Mouse (Mus musculus) midbrain, embryonic 11.5 days (tissue): ENCODE results near the gene Tnfrsf18. TPM values are rescaled to one million over a fixed set of nuclear protein-coding genes. Genes with fewer than 3 reads are reported as not detected.

ENCODE experiments used
- ATAC-seq: fragments of 200-750 bp; cut with Nextera tagmentation; 2 replicates; pipeline ENCODE4 v1.8.0; 2017; ENCODE audit warnings: moderate TSS enrichment, moderate library complexity; ENCODE audit not compliant: low FRiP score
- DNase-seq: peaks from one replicate; pipeline ENCODE4 v3.0.0; 2015; ENCODE audit warnings: low spot score; ENCODE audit errors: missing footprints
- H3K27ac ChIP-seq: fragments of 300-500 bp; sonication (generic); 2 replicates; pipeline ENCODE4 v1.5.1; 2014; ENCODE audit warnings: low read depth, low read length
- H3K27me3 ChIP-seq: fragments of 300-500 bp; sonication (generic); 2 replicates; pipeline ENCODE4 v1.6.1; 2014; ENCODE audit warnings: mild to moderate bottlenecking, low read length, moderate library complexity, mixed read lengths; ENCODE audit not compliant: control insufficient read depth, insufficient read depth
- H3K36me3 ChIP-seq: fragments of 300-500 bp; sonication (generic); 2 replicates; pipeline ENCODE4 v1.6.1; 2014; ENCODE audit warnings: mild to moderate bottlenecking, low read length, moderate library complexity, mixed read lengths; ENCODE audit not compliant: control insufficient read depth, insufficient read depth
- H3K4me1 ChIP-seq: fragments of 300-500 bp; sonication (generic); 2 replicates; pipeline ENCODE4 v1.6.1; 2014; ENCODE audit warnings: low read length; ENCODE audit not compliant: control insufficient read depth, insufficient read depth
- H3K4me2 ChIP-seq: fragments of 300-500 bp; sonication (generic); 2 replicates; pipeline ENCODE4 v1.6.1; 2014; ENCODE audit warnings: mild to moderate bottlenecking, moderate library complexity
- H3K4me3 ChIP-seq: fragments of 300-500 bp; sonication (generic); 2 replicates; pipeline ENCODE4 v1.5.1; 2014; ENCODE audit warnings: low read depth, low read length
- H3K9ac ChIP-seq: fragments of 300-500 bp; sonication (generic); 2 replicates; pipeline ENCODE4 v1.6.1; 2014; ENCODE audit warnings: low read length
- H3K9me3 ChIP-seq: fragments of 300-500 bp; sonication (generic); 2 replicates; pipeline ENCODE4 v1.6.1; 2016; ENCODE audit warnings: low read length; ENCODE audit not compliant: control insufficient read depth
- WGBS: fragments of 180-500 bp; shearing (Covaris S2); extraction: QIAGEN DNeasy Blood & Tissue Kit; methylation state at CpG from one replicate; pipeline ENCODE4 v1.1.7; 2014; 5-methylcytosine and 5-hydroxymethylcytosine counted together
- polyA plus RNA-seq: library from polyadenylated mRNA; unstranded; fragments of >200 nt; fragmentation: Nextera tagmentation; extraction: Ambion mirVana; gene quantifications from 2 replicates; pipeline ENCODE4 v1.2.1, GENCODE M21; 2014

Gene Tnfrsf18
- polyA plus RNA-seq, 1 experiment from 2014 or later: 0.87 TPM

GRCm38 (mm10) chr4:156004109-156004508 lies 21.9 kb upstream of the Tnfrsf18 start:
- no peak for DNase-seq
- Histone ChIP-seq H3K27me3 (no peaks in the 10 kb centered on the region), H3K4me2 (no peak overlapping the region), H3K4me3 (no peak overlapping the region), H3K4me1 (no peaks in the 10 kb centered on the region), H3K9ac (no peak overlapping the region), H3K36me3 (peaks cover 42% of the 10 kb centered on the region), H3K27ac (no peak overlapping the region), H3K9me3 (no peaks in the 10 kb centered on the region)
- ATAC-seq: no peak
- WGBS: 91% methylated on average over 3 of the region's 3 CpGs

GRCm38 (mm10) chr4:156008369-156008768 lies 17.6 kb upstream of the Tnfrsf18 start:
- DNase-seq (no peak), ATAC-seq (no peak)
- 95% methylated on average over 4 of the region's 4 CpGs for WGBS
- Histone ChIP-seq H3K27ac (no peak overlapping the region), H3K4me3 (no peak overlapping the region), H3K9me3 (no peaks in the 10 kb centered on the region), H3K27me3 (no peaks in the 10 kb centered on the region), H3K9ac (no peak overlapping the region), H3K36me3 (peaks cover 33% of the 10 kb centered on the region), H3K4me2 (no peak overlapping the region), H3K4me1 (no peaks in the 10 kb centered on the region)

- Histone ChIP-seq H3K27me3 (no peaks in the 10 kb centered on the region), H3K4me1 (no peaks in the 10 kb centered on the region), H3K36me3 (peaks cover 18% of the 10 kb centered on the region; the same call in 1 of the 2 replicates), H3K9me3 (no peaks in the 10 kb centered on the region), H3K27ac (no peak within 1 kb of the TSS), H3K4me3 (no peak within 1 kb of the TSS), H3K9ac (no peak within 1 kb of the TSS), H3K4me2 (no peak within 1 kb of the TSS)
- ATAC-seq (no peak), DNase-seq (no peak)
- WGBS: 91% methylated on average over 8 of the region's 8 CpGs
These were observed 12.3 kb upstream of the Tnfrsf18 start, which contains the start of gene Tnfrsf4 for GRCm38 (mm10) chr4:156013637-156014036. Gene Tnfrsf4 (plus strand): TSS chr4:156013843.

- H3K27me3 ChIP-seq: no peaks in the 10 kb centered on the region
- H3K36me3 ChIP-seq: peaks cover 12% of the 10 kb centered on the region; the same call in 1 of the 2 replicates
- H3K4me3 ChIP-seq: no peak overlapping the region
- H3K4me2 ChIP-seq: no peak overlapping the region
- H3K4me1 ChIP-seq: no peaks in the 10 kb centered on the region
- no peaks in the 10 kb centered on the region for H3K9me3 ChIP-seq
- DNase-seq (no peak), ATAC-seq (no peak)
- WGBS: 99% methylated on average over 2 of the region's 2 CpGs
- H3K27ac ChIP-seq: no peak overlapping the region
- no peak overlapping the region for H3K9ac ChIP-seq
These were observed 11.5 kb upstream of the Tnfrsf18 start for GRCm38 (mm10) chr4:156014436-156014835.

GRCm38 (mm10) chr4:156019771-156020170 lies 6.2 kb upstream of the Tnfrsf18 start:
- ATAC-seq: no peak
- H3K9ac ChIP-seq: no peak overlapping the region
- H3K27ac ChIP-seq: no peak overlapping the region
- 89% methylated on average over 12 of the region's 12 CpGs for WGBS
- no peaks in the 10 kb centered on the region for H3K9me3 ChIP-seq
- H3K4me3 ChIP-seq: no peak overlapping the region
- no peaks in the 10 kb centered on the region for H3K27me3 ChIP-seq
- no peaks in the 10 kb centered on the region for H3K4me1 ChIP-seq
- DNase-seq: no peak
- H3K4me2 ChIP-seq: no peak overlapping the region
- H3K36me3 ChIP-seq: no peaks in the 10 kb centered on the region

- Histone ChIP-seq H3K27ac (no peak overlapping the region), H3K4me2 (no peak overlapping the region), H3K27me3 (no peaks in the 10 kb centered on the region), H3K4me1 (no peaks in the 10 kb centered on the region), H3K4me3 (no peak overlapping the region), H3K9me3 (no peaks in the 10 kb centered on the region), H3K9ac (no peak overlapping the region), H3K36me3 (no peaks in the 10 kb centered on the region)
- ATAC-seq (no peak), DNase-seq (no peak)
- WGBS: 84% methylated on average over 3 of the region's 3 CpGs
These were observed 4.6 kb upstream of the Tnfrsf18 start for GRCm38 (mm10) chr4:156021381-156021780.

- DNase-seq (no peak), ATAC-seq (no peak)
- no peak overlapping the region for H3K27ac ChIP-seq
- H3K36me3 ChIP-seq: no peaks in the 10 kb centered on the region
- no peak overlapping the region for H3K4me3 ChIP-seq
- H3K27me3 ChIP-seq: no peaks in the 10 kb centered on the region
- no peak overlapping the region for H3K4me2 ChIP-seq
- no peaks in the 10 kb centered on the region for H3K9me3 ChIP-seq
- 87% methylated on average over 9 of the region's 9 CpGs for WGBS
- H3K9ac ChIP-seq: no peak overlapping the region
- no peaks in the 10 kb centered on the region for H3K4me1 ChIP-seq
These were observed 4.0 kb upstream of the Tnfrsf18 start for GRCm38 (mm10) chr4:156021942-156022419.

- Histone ChIP-seq H3K27ac (no peak overlapping the region), H3K4me2 (no peak overlapping the region), H3K4me3 (no peak overlapping the region), H3K4me1 (no peaks in the 10 kb centered on the region), H3K27me3 (no peaks in the 10 kb centered on the region), H3K9me3 (no peaks in the 10 kb centered on the region), H3K9ac (no peak overlapping the region), H3K36me3 (no peaks in the 10 kb centered on the region; the same call in 1 of the 2 replicates)
- ATAC-seq: no peak
- 83% methylated on average over 9 of the region's 9 CpGs for WGBS
- no peak for DNase-seq
These were observed 2.4 kb upstream of the Tnfrsf18 start for GRCm38 (mm10) chr4:156023520-156023919.

GRCm38 (mm10) chr4:156024184-156024583 lies 1.8 kb upstream of the Tnfrsf18 start:
- Histone ChIP-seq H3K4me1 (no peaks in the 10 kb centered on the region), H3K4me3 (no peak overlapping the region), H3K27ac (no peak overlapping the region), H3K36me3 (no peaks in the 10 kb centered on the region; the same call in 1 of the 2 replicates), H3K27me3 (no peaks in the 10 kb centered on the region), H3K9ac (no peak overlapping the region), H3K4me2 (no peak overlapping the region), H3K9me3 (no peaks in the 10 kb centered on the region)
- WGBS: 95% methylated on average over 7 of the region's 7 CpGs
- DNase-seq (no peak), ATAC-seq (no peak)
